Mouse (Mus musculus) midbrain, embryonic 16.5 days (tissue): ENCODE results near the gene Dohh. TPM values are rescaled to one million over a fixed set of nuclear protein-coding genes. Genes with fewer than 3 reads are reported as not detected.

ENCODE experiments used
- ATAC-seq: fragments of 200-750 bp; cut with Nextera tagmentation; 2 replicates; pipeline ENCODE4 v1.8.0; 2017; ENCODE audit warnings: moderate TSS enrichment
- H3K27ac ChIP-seq: fragments of 300-500 bp; sonication (generic); 2 replicates; pipeline ENCODE4 v1.5.1; 2014; ENCODE audit warnings: mild to moderate bottlenecking, low read length, mixed read lengths
- H3K27me3 ChIP-seq: fragments of 300-500 bp; sonication (generic); 2 replicates; pipeline ENCODE4 v1.6.1; 2014; ENCODE audit warnings: low read depth, low read length, mixed read lengths; ENCODE audit not compliant: control insufficient read depth, insufficient read depth
- H3K36me3 ChIP-seq: fragments of 300-500 bp; sonication (generic); 2 replicates; pipeline ENCODE4 v1.6.1; 2014; ENCODE audit warnings: mild to moderate bottlenecking, low read length, moderate library complexity, mixed read lengths; ENCODE audit not compliant: control insufficient read depth, insufficient read depth
- H3K4me1 ChIP-seq: fragments of 300-500 bp; sonication (generic); 2 replicates; pipeline ENCODE4 v1.6.1; 2014; ENCODE audit warnings: mild to moderate bottlenecking, low read length, mixed read lengths; ENCODE audit not compliant: control insufficient read depth, insufficient read depth
- H3K4me2 ChIP-seq: fragments of 300-500 bp; sonication (generic); 2 replicates; pipeline ENCODE4 v1.6.1; 2014; ENCODE audit warnings: mild to moderate bottlenecking, low read length, mixed read lengths
- H3K4me3 ChIP-seq: fragments of 300-500 bp; sonication (generic); 2 replicates; pipeline ENCODE4 v1.5.1; 2014; ENCODE audit warnings: low read depth, mild to moderate bottlenecking, low read length, moderate library complexity, mixed read lengths
- H3K9ac ChIP-seq: fragments of 300-500 bp; sonication (generic); 2 replicates; pipeline ENCODE4 v1.6.1; 2014; ENCODE audit warnings: low read depth, low read length, mixed read lengths
- H3K9me3 ChIP-seq: fragments of 300-500 bp; sonication (generic); replicated peaks from 2 replicates; pipeline ENCODE4 v1.6.1; 2014; ENCODE audit warnings: mild to moderate bottlenecking, low read length, mixed read lengths; ENCODE audit not compliant: control insufficient read depth, poor library complexity, severe bottlenecking
- WGBS: fragments of 180-500 bp; shearing (Covaris S2); extraction: QIAGEN DNeasy Blood & Tissue Kit; methylation state at CpG from one replicate; pipeline ENCODE4 v1.1.7; 2014; 5-methylcytosine and 5-hydroxymethylcytosine counted together
- microRNA-seq: library from miRNA; unstranded; fragments of <30 nt; microRNA quantifications from one replicate; pipeline ENCODE4, GENCODE M21; 2017
- polyA plus RNA-seq: library from polyadenylated mRNA; unstranded; fragments of >200 nt; fragmentation: Nextera tagmentation; extraction: Ambion mirVana; gene quantifications from 2 replicates; pipeline ENCODE4 v1.2.1, GENCODE M21; 2015

Dohh gene
- polyA plus RNA-seq, 1 experiment from 2014 or later: 86.2 TPM

GRCm38 (mm10) chr10:81432868-81433262, 48.6 kb downstream of the Dohh start:
- 5% methylated on average over 17 of the region's 17 CpGs for WGBS
- peak; percentile 89 for ATAC-seq
- Histone ChIP-seq H3K36me3 (no peaks in the 10 kb centered on the region), H3K27ac (peak overlapping the region; percentile 50; the same call in 1 of the 2 replicates), H3K4me2 (peak overlapping the region; percentile 61), H3K4me3 (peak overlapping the region; percentile 30), H3K27me3 (peaks cover 3% of the 10 kb centered on the region), H3K9ac (peak overlapping the region; percentile 54), H3K9me3 (no peaks in the 10 kb centered on the region), H3K4me1 (peaks cover 22% of the 10 kb centered on the region)

- H3K9me3 ChIP-seq: no peaks in the 10 kb centered on the region
Measured at GRCm38 (mm10) chr10:81433541-81434289, 49.5 kb downstream of the Dohh start.

GRCm38 (mm10) chr10:81434361-81435263, 50.4 kb downstream of the Dohh start:
- Histone ChIP-seq H3K4me3 (no peak overlapping the region), H3K27me3 (no peaks in the 10 kb centered on the region; the same call in 1 of the 2 replicates), H3K4me2 (no peak overlapping the region), H3K27ac (peak overlapping the region; percentile 66; the same call in 1 of the 2 replicates), H3K9ac (0 out of 2 replicates have a peak overlapping the region, but pooled peaks have one; percentile 6), H3K36me3 (no peaks in the 10 kb centered on the region), H3K9me3 (no peaks in the 10 kb centered on the region), H3K4me1 (peaks cover 18% of the 10 kb centered on the region)
- ATAC-seq: no peak
- WGBS: 66% methylated on average over 15 of the region's 15 CpGs

More at GRCm38 (mm10) chr10:81433541-81434289, 49.5 kb downstream of the Dohh start:
- ATAC-seq: no peak
- WGBS: 72% methylated on average over 26 of the region's 26 CpGs
- Histone ChIP-seq H3K27me3 (no peaks in the 10 kb centered on the region; the same call in 1 of the 2 replicates), H3K9ac (peak overlapping the region; percentile 54; the same call in 1 of the 2 replicates), H3K4me1 (peaks cover 22% of the 10 kb centered on the region), H3K27ac (no peak overlapping the region), H3K36me3 (no peaks in the 10 kb centered on the region), H3K4me2 (no peak overlapping the region; the same call in 1 of the 2 replicates), H3K4me3 (no peak overlapping the region)

- ATAC-seq: no peak
- WGBS: 61% methylated on average over 3 of the region's 3 CpGs
Measured at GRCm38 (mm10) chr10:81435436-81435835, 51.2 kb downstream of the Dohh start.

More at GRCm38 (mm10) chr10:81435436-81435835, 51.2 kb downstream of the Dohh start:
- Histone ChIP-seq H3K9me3 (no peaks in the 10 kb centered on the region), H3K36me3 (no peaks in the 10 kb centered on the region), H3K4me1 (peaks cover 15% of the 10 kb centered on the region), H3K4me2 (no peak overlapping the region), H3K9ac (no peak overlapping the region), H3K27ac (peak overlapping the region; percentile 66), H3K4me3 (no peak overlapping the region), H3K27me3 (no peaks in the 10 kb centered on the region; the same call in 1 of the 2 replicates)

Small RNAs within 50 kb of the gene (microRNA-seq; reads per million reads assigned to microRNA genes)
- gene Mir1191b: 0.52 reads per million
- gene Mir6913: not detected

Other genes starting within 250 kb of the Dohh start
- gene Zbtb7a, start 249.2 kb upstream of the Dohh start, polyA plus RNA-seq: 11.3 and 12.6 TPM in 2 replicates
- gene Pias4, start 216.5 kb upstream of the Dohh start, polyA plus RNA-seq: 49.7 and 52.2 TPM in 2 replicates
- 535 and 543 TPM in 2 replicates for gene Eef2, start 207.8 kb upstream of the Dohh start, polyA plus RNA-seq
- 52.5 and 58.3 TPM in 2 replicates for gene Dapk3, start 201.4 kb upstream of the Dohh start, polyA plus RNA-seq
- not detected in 2 replicates for gene 4930442H23Rik, start 200.6 kb upstream of the Dohh start, polyA plus RNA-seq
- 0.19 TPM in 1 of 2 replicates, not detected in the other for gene Nmrk2, start 182.4 kb upstream of the Dohh start, polyA plus RNA-seq
- 96.8 and 102 TPM in 2 replicates for gene Atcay, start 153.6 kb upstream of the Dohh start, polyA plus RNA-seq
- 26.5 and 31.0 TPM in 2 replicates for gene Zfr2, start 151.3 kb upstream of the Dohh start, polyA plus RNA-seq
- gene Matk, start 131.5 kb upstream of the Dohh start, polyA plus RNA-seq: 43.3 and 67.9 TPM in 2 replicates
- gene Mrpl54, start 117.5 kb upstream of the Dohh start, polyA plus RNA-seq: 128 and 130 TPM in 2 replicates
- gene Apba3, start 117.5 kb upstream of the Dohh start, polyA plus RNA-seq: 28.8 and 33.8 TPM in 2 replicates
- gene Tjp3, start 92.8 kb upstream of the Dohh start, polyA plus RNA-seq: 9.2 and 10.1 TPM in 2 replicates
- gene Pip5k1c, start 91.5 kb upstream of the Dohh start, polyA plus RNA-seq: 135 and 147 TPM in 2 replicates
- 27.6 and 28.3 TPM in 2 replicates for gene Cactin, start 63.3 kb upstream of the Dohh start, polyA plus RNA-seq
- gene Tbxa2r, start 55.7 kb upstream of the Dohh start, polyA plus RNA-seq: 4.8 and 5.2 TPM in 2 replicates
- gene Gipc3, start 41.2 kb upstream of the Dohh start, polyA plus RNA-seq: not detected in 2 replicates
- 24.9 and 25.0 TPM in 2 replicates for gene Hmg20b, start 33.9 kb upstream of the Dohh start, polyA plus RNA-seq
- gene Mfsd12, start 26.9 kb upstream of the Dohh start, polyA plus RNA-seq: 17.2 and 18.1 TPM in 2 replicates
- 0.63 and 0.80 TPM in 2 replicates for gene 4930404N11Rik, start 18.6 kb upstream of the Dohh start, polyA plus RNA-seq
- gene Fzr1, start 5.9 kb upstream of the Dohh start, polyA plus RNA-seq: 145 and 146 TPM in 2 replicates
- gene Gm48551, start within 50 bp of the Dohh start, polyA plus RNA-seq: 6.1 and 8.2 TPM in 2 replicates
- 2.3 and 3.3 TPM in 2 replicates for gene Gm48552, start 4.6 kb downstream of the Dohh start, polyA plus RNA-seq
- 1.2 and 1.4 TPM in 2 replicates for gene Smim24, start 8.6 kb downstream of the Dohh start, polyA plus RNA-seq
- 15.4 and 17.2 TPM in 2 replicates for gene Nfic, start 71.2 kb downstream of the Dohh start, polyA plus RNA-seq
- 88.3 and 103 TPM in 2 replicates for gene Celf5, start 98.3 kb downstream of the Dohh start, polyA plus RNA-seq
- 61.1 and 61.3 TPM in 2 replicates for gene Ncln, start 112.0 kb downstream of the Dohh start, polyA plus RNA-seq
- 0.44 and 0.58 TPM in 2 replicates for gene S1pr4, start 115.7 kb downstream of the Dohh start, polyA plus RNA-seq
- gene Gna15, start 139.8 kb downstream of the Dohh start, polyA plus RNA-seq: 0.80 and 0.87 TPM in 2 replicates
- 89.7 and 90.2 TPM in 2 replicates for gene Gna11, start 160.8 kb downstream of the Dohh start, polyA plus RNA-seq
- 700 and 706 TPM in 2 replicates for gene Aes, start 175.1 kb downstream of the Dohh start, polyA plus RNA-seq
- gene Tle2, start 190.1 kb downstream of the Dohh start, polyA plus RNA-seq: 39.0 and 54.8 TPM in 2 replicates
- 4.3 and 5.2 TPM in 2 replicates for gene Tle6, start 216.6 kb downstream of the Dohh start, polyA plus RNA-seq
- 1.9 and 2.0 TPM in 2 replicates for gene BC025920, start 221.8 kb downstream of the Dohh start, polyA plus RNA-seq
- gene Sirt6, start 243.4 kb downstream of the Dohh start, polyA plus RNA-seq: 51.3 and 52.3 TPM in 2 replicates
- 18.4 and 18.6 TPM in 2 replicates for gene Ankrd24, start 244.1 kb downstream of the Dohh start, polyA plus RNA-seq